Mouse (Mus musculus): ENCODE measurements at regions not wholly inside any gene's neighbourhood (a gene's known extent, or its start where the extent isn't known, plus 50 kb on each side); places are given as distances from the start of the nearest gene placed in this dataset.

DNA sequence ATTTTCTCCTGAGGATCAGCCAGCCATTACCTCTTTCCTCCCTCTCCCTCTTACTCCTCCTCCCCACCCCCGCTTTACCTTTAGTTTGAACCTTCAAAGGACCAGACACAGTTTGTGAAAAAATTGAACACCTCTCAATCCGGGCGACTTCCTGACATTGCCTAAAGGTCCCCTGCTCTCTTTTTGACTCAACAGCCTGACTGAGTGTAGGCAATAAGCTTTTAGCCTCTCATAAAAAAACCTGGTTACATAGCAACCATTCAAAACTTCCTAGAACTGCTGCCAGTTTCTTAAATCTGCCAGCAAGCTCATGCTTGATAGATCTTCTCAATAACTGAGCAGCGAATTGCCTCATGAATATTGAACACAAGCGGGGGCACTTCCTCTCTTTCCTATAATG, 71.7 kb downstream of the Zfp945 start:
- no peak for DNase-seq (ENCODE audit: low spot score in 2 of 2)

DNA sequence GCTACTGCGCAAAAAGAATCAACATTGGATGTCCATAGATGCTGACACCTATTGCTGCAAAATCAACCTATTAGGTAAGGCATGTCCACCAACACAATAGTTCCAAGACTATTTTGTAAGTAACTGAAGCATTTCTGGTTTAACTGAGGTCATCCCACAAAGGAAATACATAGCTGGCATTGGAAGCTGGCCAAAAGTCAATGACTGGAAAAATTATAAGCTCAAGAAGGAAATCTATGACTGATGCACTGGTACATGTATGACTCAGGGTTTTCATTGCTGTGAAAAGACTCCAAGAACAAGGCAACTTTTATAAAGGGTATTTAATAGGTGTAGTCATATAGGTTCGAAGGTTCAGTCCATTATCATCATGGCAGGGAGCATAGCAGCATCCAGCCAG, 82.5 kb downstream of the Zfp945 start:
- DNase-seq (ENCODE audit: low spot score in 2 of 2): no peak

DNA sequence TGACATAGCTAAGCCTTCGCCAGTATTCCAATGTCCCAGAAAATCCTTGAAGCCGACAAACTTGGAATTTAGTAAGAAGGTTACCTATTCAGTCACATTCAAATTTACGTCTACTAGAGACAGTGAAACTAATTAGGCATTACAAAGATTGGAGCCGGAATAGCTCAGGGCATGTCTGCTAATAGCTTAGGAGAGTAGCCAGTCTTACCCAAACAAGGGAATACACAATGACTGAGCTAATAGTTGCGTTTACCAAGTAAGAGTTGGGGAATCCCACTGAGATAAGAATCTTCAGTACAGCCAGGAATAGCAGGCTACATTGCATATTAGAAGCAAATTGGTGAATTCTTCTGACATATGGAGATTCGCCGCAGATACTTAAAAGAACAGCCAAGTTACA, 121.2 kb downstream of the Zfp945 start:
- DNase-seq (ENCODE audit: low spot score in 2 of 2): no peak

GRCm38 (mm10) chr17:22739581-22740178, 127.3 kb downstream of the Zfp945 start:
- DNase-seq (ENCODE audit: low spot score in 2 of 2): peak; percentile 42 to 51

- DNase-seq (ENCODE audit: low spot score in 2 of 2): no peak
These were observed 127.8 kb downstream of the Zfp945 start for GRCm38 (mm10) chr17:22739173-22739572.

DNA sequence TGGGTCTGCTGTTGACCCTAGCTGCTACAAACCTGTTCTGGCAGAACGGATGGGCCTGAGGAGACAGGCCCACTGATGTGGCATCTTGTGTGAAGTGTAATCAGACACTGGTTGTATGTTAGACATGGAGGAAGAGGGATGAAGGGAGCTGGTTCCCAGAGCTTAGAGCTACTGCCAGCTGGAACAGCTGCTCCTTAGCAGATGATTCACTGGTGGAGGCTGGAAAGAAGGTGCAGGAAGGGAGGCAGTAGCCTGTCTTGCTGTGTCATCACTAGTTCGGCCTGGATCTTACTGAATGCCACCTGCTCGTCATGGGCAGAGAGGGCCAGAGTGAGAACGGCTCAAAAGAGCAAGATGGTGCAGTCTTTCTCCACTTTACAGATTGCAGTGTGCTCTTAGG, 130.6 kb downstream of the Zfp945 start:
- no peak for DNase-seq (ENCODE audit: low spot score in 2 of 2)
